ENCODE assay signal across 11 mouse cellular contexts in the genomic region with DNA sequence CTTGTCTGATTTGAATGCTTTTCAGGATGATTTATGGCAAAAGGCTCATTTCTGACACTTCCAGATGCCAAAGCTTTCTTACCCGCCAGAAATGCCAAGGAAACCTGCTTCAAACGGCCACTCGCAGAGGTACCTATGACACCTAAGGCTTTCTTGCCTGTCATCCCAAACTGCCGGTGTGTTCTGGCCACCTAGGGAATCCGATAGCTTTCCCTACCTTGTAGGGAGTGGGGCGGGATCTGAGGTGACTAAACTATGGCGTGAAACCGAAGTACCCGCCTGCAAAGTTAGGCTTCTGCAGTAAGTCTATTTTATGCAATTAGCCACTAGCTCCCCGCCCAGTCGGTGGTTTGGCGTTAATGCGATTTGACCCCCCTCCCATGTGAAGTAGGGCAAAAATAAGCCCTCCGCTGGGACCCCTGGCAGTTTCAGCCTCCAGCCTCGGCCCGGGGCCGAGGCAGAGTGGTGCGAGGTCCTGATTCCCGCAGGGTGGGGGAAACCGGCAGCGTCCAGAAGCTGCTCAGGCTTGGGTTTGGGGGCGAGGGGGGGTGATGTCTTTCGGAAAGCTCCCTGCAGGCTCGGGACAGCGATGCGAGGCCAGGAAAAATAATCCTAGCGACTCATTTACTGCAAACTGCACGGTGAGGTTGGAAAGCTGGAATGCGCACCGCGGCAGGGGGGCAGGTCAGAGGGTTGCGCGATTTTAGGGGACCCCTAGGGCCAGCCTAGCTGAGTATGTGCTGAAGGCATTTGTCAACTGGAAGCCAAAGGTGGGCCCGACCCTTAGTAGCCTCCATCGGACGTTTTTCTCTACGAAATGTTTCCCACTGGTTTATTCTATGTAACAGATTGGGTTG. TPM values are rescaled to one million over a fixed set of nuclear protein-coding genes. Genes with fewer than 3 reads are reported as not detected.
A peak's percentile ranks its signal among the peaks of the same experiment; 100 is the strongest.
DNase-seq lines count a peak whose midpoint lies in the region; ATAC-seq and TF ChIP-seq lines count a peak whose summit lies in the region.
"Had no signal": no experiment of that assay in that cellular context is flagged by ENCODE, and none has a peak within 500 bp of the region (broad histone marks: within the 10 kb centered on the region; RNA-seq: fewer than 3 reads in every experiment).

No protein-coding gene starts in this region.

- intact Hi-C loops in gastrocnemius, adult 2 months (cut with DNase I) = no loop called here
- intact Hi-C loops in gastrocnemius, postnatal 14 days (cut with DNase I; ENCODE audit: low total_unique reads) = no loop called here
- intact Hi-C loops in left cerebral cortex, adult 2 months (cut with DNase I) = loop anchor here (5.0 to 10.0 kb wide), 2 partner anchors 467 to 689 kb away; no protein-coding TSS in a partner anchor

- H3K36me3 ChIP-seq in forebrain, postnatal 0 days (ENCODE audit: insufficient read depth) = no peaks in the 10 kb centered on the region
- H3K36me3 ChIP-seq in midbrain, embryonic 11.5 days (ENCODE audit: control insufficient read depth, insufficient read depth, low read length) = no peaks in the 10 kb centered on the region
- H3K36me3 ChIP-seq: liver, embryonic 13.5 days had no signal

- H3K9ac ChIP-seq in forebrain, postnatal 0 days = no peak overlapping the region
- no peak overlapping the region for H3K9ac ChIP-seq in midbrain, embryonic 11.5 days (ENCODE audit: low read length)
- H3K9ac ChIP-seq: liver, embryonic 13.5 days had no signal

- TF ChIP-seq CTCF in gastrocnemius, adult 2 months (IDR thresholded peaks at IDR 0.05) = no peak
- TF ChIP-seq CTCF in forebrain, postnatal 0 days (IDR thresholded peaks at IDR 0.05; ENCODE audit: low read depth) = no peak
- no peak for TF ChIP-seq CTCF in left cerebral cortex, adult 2 months (IDR thresholded peaks at IDR 0.05)

- H3K27ac ChIP-seq in gastrocnemius, adult 2 months = no peak overlapping the region
- H3K27ac ChIP-seq in forebrain, postnatal 0 days (ENCODE audit: low read depth, low read length) = no peak overlapping the region
- no peak overlapping the region for H3K27ac ChIP-seq in midbrain, embryonic 11.5 days (ENCODE audit: low read depth, low read length)
- H3K27ac ChIP-seq in left cerebral cortex, adult 2 months = no peak overlapping the region
- H3K27ac ChIP-seq: liver, embryonic 13.5 days had no signal

- no peak for ATAC-seq in forebrain, postnatal 0 days
- ATAC-seq in midbrain, embryonic 11.5 days (ENCODE audit: low FRiP score) = peak; percentile 20; the same call in 1 of the 2 replicates

- no peak overlapping the region for H3K4me2 ChIP-seq in forebrain, postnatal 0 days (ENCODE audit: low read depth)
- peak overlapping the region; percentile 40 for H3K4me2 ChIP-seq in midbrain, embryonic 11.5 days

- peaks cover 83% of the 10 kb centered on the region for H3K27me3 ChIP-seq in forebrain, postnatal 0 days (ENCODE audit: insufficient read depth, low read length)
- H3K27me3 ChIP-seq in midbrain, embryonic 11.5 days (ENCODE audit: control insufficient read depth, insufficient read depth, low read length) = peaks cover 73% of the 10 kb centered on the region

- peak overlapping the region; percentile 64 for H3K4me3 ChIP-seq in gastrocnemius, adult 2 months
- H3K4me3 ChIP-seq in forebrain, postnatal 0 days (ENCODE audit: low read depth, low read length) = no peak overlapping the region
- peak overlapping the region; percentile 14; the same call in 1 of the 2 replicates for H3K4me3 ChIP-seq in midbrain, embryonic 11.5 days (ENCODE audit: low read depth, low read length)
- no peak overlapping the region for H3K4me3 ChIP-seq in left cerebral cortex, adult 2 months
- H3K4me3 ChIP-seq: liver, embryonic 13.5 days had no signal

- H3K9me3 ChIP-seq in forebrain, postnatal 0 days (ENCODE audit: low read length) = no peaks in the 10 kb centered on the region
- no peaks in the 10 kb centered on the region for H3K9me3 ChIP-seq in midbrain, embryonic 11.5 days (ENCODE audit: control insufficient read depth, low read length)
- H3K9me3 ChIP-seq: liver, embryonic 13.5 days had no signal

- DNase-seq in gastrocnemius, adult 2 months = peak; percentile 16
- DNase-seq in gastrocnemius, postnatal 14 days = no peak
- DNase-seq in ES-CJ7 (ENCODE audit: low read depth, low spot score) = peak; percentile 39
- DNase-seq in forebrain, postnatal 0 days = peak; percentile 30
- DNase-seq in midbrain, embryonic 11.5 days (ENCODE audit: low spot score, missing footprints) = peak; percentile 95
- DNase-seq in left cerebral cortex, adult 2 months (ENCODE audit: extremely low spot score in 1 of 2, low spot score in 2 of 2) = no peak
- no peak for DNase-seq in spleen, postnatal 36 days (ENCODE audit: low spot score in 2 of 2)
- no peak for DNase-seq in layer of hippocampus, adult 9-10 months (ENCODE audit: low spot score)
- DNase-seq: liver, embryonic 13.5 days; thymus, postnatal 25 days had no signal

- no peaks in the 10 kb centered on the region; the same call in 1 of the 2 replicates for H3K4me1 ChIP-seq in forebrain, postnatal 0 days (ENCODE audit: insufficient read depth)
- H3K4me1 ChIP-seq in midbrain, embryonic 11.5 days (ENCODE audit: control insufficient read depth, insufficient read depth, low read length) = peaks cover 16% of the 10 kb centered on the region
- H3K4me1 ChIP-seq: liver, embryonic 13.5 days had no signal

- 1% methylated on average over 37 of the region's 37 CpGs for WGBS in forebrain, postnatal 0 days
- WGBS in midbrain, embryonic 11.5 days = 1% methylated on average over 37 of the region's 37 CpGs

RNA-seq across cellular contexts. Expression of a gene that starts 10.8 kb away (rescaled TPM):
- total RNA-seq in gastrocnemius, adult 2 months (2021) = 1 to 10 TPM in 1 of 2 experiments, under 1 TPM in 1; 0.92 to 1.3 TPM
- 1 to 10 TPM; 2.1 to 3.5 TPM for total RNA-seq in gastrocnemius, postnatal 14 days (2021)
- 2.5 and 4.1 TPM in 2 replicates for total RNA-seq in forebrain, postnatal 0 days (2014; rRNA removed)
- 0.73 and 0.80 TPM in 2 replicates for polyA plus RNA-seq in forebrain, postnatal 0 days (2015; fragmentation: Nextera tagmentation; extraction: Ambion mirVana)
- 10.2 and 10.7 TPM in 2 replicates for polyA plus RNA-seq in midbrain, embryonic 11.5 days (2014; fragmentation: Nextera tagmentation; extraction: Ambion mirVana)
- total RNA-seq in left cerebral cortex, adult 2 months (2021) = 1 to 10 TPM in 1 of 2 experiments, under 1 TPM in 1; 0.35 to 1.2 TPM
- total RNA-seq: common myeloid progenitor, adult 5-6 weeks had no signal

RNA-seq across cellular contexts. Expression of a gene that starts 40.0 kb away (rescaled TPM):
- not detected for total RNA-seq in gastrocnemius, adult 2 months (2021)
- not detected for total RNA-seq in gastrocnemius, postnatal 14 days (2021)
- 0.48 TPM in 1 of 2 replicates, not detected in the other for total RNA-seq in forebrain, postnatal 0 days (2014; rRNA removed)
- not detected in 2 replicates for polyA plus RNA-seq in forebrain, postnatal 0 days (2015; fragmentation: Nextera tagmentation; extraction: Ambion mirVana)
- 3.7 and 3.8 TPM in 2 replicates for polyA plus RNA-seq in midbrain, embryonic 11.5 days (2014; fragmentation: Nextera tagmentation; extraction: Ambion mirVana)
- not detected for total RNA-seq in left cerebral cortex, adult 2 months (2021)
- total RNA-seq: common myeloid progenitor, adult 5-6 weeks had no signal
- polyA plus RNA-seq: liver, embryonic 13.5 days had no signal

Comparison
In these comparisons a context has a peak if more than half of its experiments do, and no peak if none do; other contexts are left out.
1. DNase-seq: peak in gastrocnemius, adult 2 months (single experiment), ES-CJ7 (single experiment), forebrain, postnatal 0 days (single experiment) and midbrain, embryonic 11.5 days (single experiment); none in gastrocnemius, postnatal 14 days (single experiment), left cerebral cortex, adult 2 months (0 of 2), spleen, postnatal 36 days (0 of 2) and layer of hippocampus, adult 9-10 months (single experiment).
2. H3K4me3 ChIP-seq: peak in gastrocnemius, adult 2 months (single experiment) and midbrain, embryonic 11.5 days (single experiment); none in forebrain, postnatal 0 days (single experiment) and left cerebral cortex, adult 2 months (single experiment).